Mouse (Mus musculus) midbrain, embryonic 14.5 days (tissue): ENCODE results near the gene Sppl2b. TPM values are rescaled to one million over a fixed set of nuclear protein-coding genes. Genes with fewer than 3 reads are reported as not detected.
"Not testable (repeated sequence)": the region's sequence is repeated elsewhere in the genome, so short reads cannot be mapped to it uniquely, and the experiment has no call there.

Experiments used
- ATAC-seq: fragments of 200-750 bp; cut with Nextera tagmentation; 2 replicates; pipeline ENCODE4 v1.8.0; 2017; ENCODE audit warnings: moderate number of reproducible peaks, moderate library complexity; ENCODE audit not compliant: low FRiP score, low TSS enrichment
- DNase-seq: peaks from one replicate; pipeline ENCODE4 v3.0.0-alpha.2; 2015
- H3K27ac ChIP-seq: fragments of 300-500 bp; sonication (generic); replicated peaks from 2 replicates; pipeline ENCODE4 v1.5.1; 2014; ENCODE audit warnings: mild to moderate bottlenecking, low read depth, low read length, moderate library complexity
- H3K27me3 ChIP-seq: fragments of 300-500 bp; sonication (generic); 2 replicates; pipeline ENCODE4 v1.6.1; 2014; ENCODE audit warnings: low read length, control low read depth, mixed read lengths; ENCODE audit not compliant: control insufficient read depth, insufficient read depth
- H3K36me3 ChIP-seq: fragments of 300-500 bp; sonication (generic); 2 replicates; pipeline ENCODE4 v1.6.1; 2014; ENCODE audit warnings: low read length, control low read depth; ENCODE audit not compliant: control insufficient read depth, insufficient read depth
- H3K4me1 ChIP-seq: fragments of 300-500 bp; sonication (generic); 2 replicates; pipeline ENCODE4 v1.6.1; 2014; ENCODE audit warnings: mild to moderate bottlenecking, antibody characterized with exemption, low read length, control low read depth; ENCODE audit not compliant: control insufficient read depth, insufficient read depth
- H3K4me2 ChIP-seq: fragments of 300-500 bp; sonication (generic); 2 replicates; pipeline ENCODE4 v1.6.1; 2014; ENCODE audit warnings: mild to moderate bottlenecking, low read length, moderate library complexity
- H3K4me3 ChIP-seq: fragments of 300-500 bp; sonication (generic); replicated peaks from 2 replicates; pipeline ENCODE4 v1.5.1; 2014; ENCODE audit warnings: low read depth, low read length
- H3K9ac ChIP-seq: fragments of 300-500 bp; sonication (generic); replicated peaks from 2 replicates; pipeline ENCODE4 v1.6.1; 2014; ENCODE audit warnings: mild to moderate bottlenecking, low read length, moderate library complexity
- H3K9me3 ChIP-seq: fragments of 300-500 bp; sonication (generic); 2 replicates; pipeline ENCODE4 v1.6.1; 2016; ENCODE audit warnings: low read length, control low read depth, mixed read lengths; ENCODE audit not compliant: control insufficient read depth
- WGBS: fragments of 180-500 bp; shearing (Covaris S2); extraction: QIAGEN DNeasy Blood & Tissue Kit; methylation state at CpG from one replicate; pipeline ENCODE4 v1.1.7; 2014; 5-methylcytosine and 5-hydroxymethylcytosine counted together
- polyA plus RNA-seq: library from polyadenylated mRNA; unstranded; fragments of >200 nt; fragmentation: Nextera tagmentation; extraction: Ambion mirVana; gene quantifications from 2 replicates; pipeline ENCODE4 v1.2.1, GENCODE M21; 2014

The Sppl2b gene
- polyA plus RNA-seq, 1 experiment from 2014 or later = 60.5 TPM

- WGBS = 84% methylated on average over 7 of the region's 9 CpGs
- H3K36me3 ChIP-seq = peaks cover 24% of the 10 kb centered on the region
- H3K4me2 ChIP-seq = peak overlapping the region; percentile 92
- H3K4me1 ChIP-seq, ATAC-seq, H3K27me3 ChIP-seq, DNase-seq, H3K9ac ChIP-seq, H3K9me3 ChIP-seq, H3K27ac ChIP-seq: not testable (repeated sequence)
- H3K4me3 ChIP-seq = peak overlapping the region; percentile 74; the same call in 1 of the 2 replicates
Measured at GRCm38 (mm10) chr10:80828587-80828986, 26.5 kb upstream of the Sppl2b start.

DNA sequence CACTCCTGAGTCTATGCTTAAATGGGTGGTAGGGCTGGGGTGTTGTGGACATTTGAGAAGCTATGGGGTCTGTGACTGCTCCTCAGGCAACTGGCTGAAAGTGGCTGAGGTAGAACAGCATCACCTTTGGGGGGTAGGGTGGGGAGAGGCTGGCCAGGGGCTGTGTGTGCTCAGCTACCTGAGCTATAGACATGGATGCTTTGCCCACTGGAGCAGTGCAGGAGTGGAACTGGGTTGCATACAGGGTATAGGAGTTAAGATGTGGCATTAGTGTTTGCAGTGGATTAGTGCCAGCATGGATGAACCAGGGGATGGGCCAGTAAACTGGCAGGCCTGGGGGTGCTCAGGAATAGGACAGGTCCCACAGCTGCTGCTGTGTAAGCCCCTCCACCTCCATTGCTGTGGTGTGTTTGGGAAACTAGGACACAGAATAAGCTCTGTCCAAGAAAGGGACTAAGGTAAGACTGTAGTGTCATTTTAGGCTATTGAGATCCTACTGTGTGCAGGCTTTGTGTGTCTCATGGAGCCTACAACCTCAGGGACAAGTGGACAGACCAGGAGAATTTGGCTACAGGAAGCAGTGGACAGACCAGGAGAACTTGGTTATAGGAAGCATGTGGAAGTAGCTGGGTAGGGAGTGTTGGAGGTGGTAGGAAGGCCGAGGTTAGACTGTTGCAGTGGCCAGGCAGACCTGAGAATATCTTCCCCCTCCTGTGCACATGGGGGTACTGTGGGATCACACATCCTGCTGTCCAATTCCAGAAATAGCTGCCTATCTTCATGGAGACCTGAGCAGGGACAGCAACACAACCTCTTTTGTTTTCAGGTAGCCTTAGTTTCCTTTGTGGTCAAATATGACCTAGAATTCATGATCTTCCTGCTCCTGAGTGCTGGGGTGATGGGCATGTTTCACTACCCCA lies 25.5 kb upstream of the Sppl2b start:
- Histone ChIP-seq H3K27ac (no peak overlapping the region), H3K9me3 (no peaks in the 10 kb centered on the region), H3K36me3 (peaks cover 24% of the 10 kb centered on the region), H3K4me1 (peaks cover 10% of the 10 kb centered on the region), H3K9ac (no peak overlapping the region), H3K4me3 (no peak overlapping the region), H3K27me3 (peaks cover 12% of the 10 kb centered on the region; the same call in 1 of the 2 replicates), H3K4me2 (0 out of 2 replicates have a peak overlapping the region, but pooled peaks have one; percentile 6)
- 68% methylated on average over 1 of the region's 1 CpGs for WGBS
- ATAC-seq = no peak
- no peak for DNase-seq

DNA sequence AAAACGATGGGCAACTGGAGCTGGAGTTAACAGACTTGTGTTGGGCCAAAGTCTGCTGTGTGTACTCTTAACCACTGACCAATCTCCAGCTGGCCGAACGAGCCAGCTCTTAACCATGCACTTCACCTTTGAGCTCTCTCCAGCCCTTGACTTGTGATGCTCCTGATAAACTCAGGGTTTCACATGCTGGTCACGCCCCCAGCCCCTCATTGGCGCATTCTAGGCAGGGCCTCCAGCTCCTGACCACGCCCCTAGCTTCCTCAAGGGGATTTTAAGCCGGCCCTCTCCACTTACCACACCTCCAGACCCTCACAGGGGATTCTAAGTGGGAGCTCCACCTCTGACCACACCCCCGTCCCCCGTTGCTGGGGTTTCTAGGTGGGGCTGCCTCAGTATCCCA lies 23.9 kb upstream of the Sppl2b start:
- 5% methylated on average over 9 of the region's 9 CpGs for WGBS
- no peak overlapping the region for H3K4me2 ChIP-seq
- no peaks in the 10 kb centered on the region for H3K9me3 ChIP-seq
- H3K4me3 ChIP-seq = no peak overlapping the region
- peaks cover 25% of the 10 kb centered on the region for H3K27me3 ChIP-seq
- H3K27ac ChIP-seq = no peak overlapping the region
- ATAC-seq (no peak), DNase-seq (peak; percentile 65)
- H3K4me1 ChIP-seq = peaks cover 10% of the 10 kb centered on the region
- H3K36me3 ChIP-seq = peaks cover 24% of the 10 kb centered on the region
- no peak overlapping the region; the same call in 1 of the 2 replicates for H3K9ac ChIP-seq

- DNase-seq (no peak), ATAC-seq (no peak)
- no peak overlapping the region for H3K4me3 ChIP-seq
- H3K27me3 ChIP-seq = peaks cover 25% of the 10 kb centered on the region
- H3K9me3 ChIP-seq = no peaks in the 10 kb centered on the region
- H3K4me2 ChIP-seq = no peak overlapping the region
- H3K36me3 ChIP-seq = peaks cover 24% of the 10 kb centered on the region
- 34% methylated on average over 7 of the region's 7 CpGs for WGBS
- H3K4me1 ChIP-seq = peaks cover 4% of the 10 kb centered on the region
- no peak overlapping the region for H3K27ac ChIP-seq
- H3K9ac ChIP-seq = no peak overlapping the region
Measured at GRCm38 (mm10) chr10:80832818-80833217, 22.3 kb upstream of the Sppl2b start.

DNA sequence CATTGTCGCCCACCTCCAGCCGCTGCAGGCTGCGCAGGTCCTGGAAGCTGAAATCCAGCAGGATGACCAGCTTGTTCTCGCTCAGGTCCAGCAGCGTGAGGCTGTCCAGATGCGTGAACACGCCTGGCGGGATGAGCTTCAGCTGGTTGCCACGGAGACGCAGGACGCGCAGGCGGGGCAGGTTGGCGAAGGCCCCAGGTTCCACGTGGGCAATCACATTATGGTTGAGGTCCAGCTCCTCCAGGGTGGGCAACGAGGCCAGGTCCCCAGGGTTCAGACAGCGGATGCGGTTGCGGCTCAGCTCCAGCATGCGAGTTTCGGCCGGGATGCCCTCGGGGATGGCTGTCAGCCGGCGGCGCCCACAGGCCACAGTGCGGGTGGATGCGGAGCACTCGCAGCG lies 19.5 kb upstream of the Sppl2b start:
- peaks cover 25% of the 10 kb centered on the region for H3K27me3 ChIP-seq
- peak; percentile 44 for DNase-seq
- H3K27ac ChIP-seq = no peak overlapping the region
- ATAC-seq = no peak
- H3K4me1 ChIP-seq = 0 out of 2 replicates have a peak, but pooled peaks cover 4% of the 10 kb centered on the region
- H3K36me3 ChIP-seq = peaks cover 7% of the 10 kb centered on the region
- 42% methylated on average over 30 of the region's 30 CpGs for WGBS
- peak overlapping the region; percentile 26; the same call in 1 of the 2 replicates for H3K9ac ChIP-seq
- H3K4me3 ChIP-seq = no peak overlapping the region
- H3K9me3 ChIP-seq = no peaks in the 10 kb centered on the region
- H3K4me2 ChIP-seq = peak overlapping the region; percentile 29

DNA sequence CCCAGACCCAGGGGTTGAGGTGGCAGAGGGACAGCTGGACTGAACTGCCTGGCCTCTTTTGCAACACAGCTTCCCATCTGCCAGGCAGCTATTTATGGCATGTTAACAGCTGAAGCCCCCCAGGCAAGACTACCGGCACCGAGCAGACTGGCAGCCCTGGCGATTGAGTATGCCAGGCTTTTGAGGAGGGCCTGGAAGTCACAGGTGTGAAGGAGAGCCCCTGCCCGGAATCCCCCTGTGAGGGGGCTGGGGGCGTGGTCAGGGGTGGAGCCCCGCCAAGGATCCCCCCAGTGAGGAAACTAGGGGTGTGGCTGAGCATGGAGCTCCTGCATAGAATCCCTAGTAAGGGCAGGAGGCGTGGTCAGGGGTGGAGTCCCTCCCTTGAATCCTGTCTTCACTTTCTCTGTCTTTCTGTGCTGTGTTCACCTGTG lies 18.1 kb upstream of the Sppl2b start:
- ATAC-seq (no peak), DNase-seq (no peak)
- H3K4me2 ChIP-seq = no peak overlapping the region
- 52% methylated on average over 7 of the region's 7 CpGs for WGBS
- no peaks in the 10 kb centered on the region for H3K9me3 ChIP-seq
- no peak overlapping the region for H3K4me3 ChIP-seq
- 0 out of 2 replicates have a peak, but pooled peaks cover under 1% of the 10 kb centered on the region for H3K36me3 ChIP-seq
- no peak overlapping the region for H3K27ac ChIP-seq
- H3K27me3 ChIP-seq = peaks cover 25% of the 10 kb centered on the region
- no peak overlapping the region for H3K9ac ChIP-seq
- 0 out of 2 replicates have a peak, but pooled peaks cover 4% of the 10 kb centered on the region for H3K4me1 ChIP-seq

GRCm38 (mm10) chr10:80837827-80838226 lies 17.2 kb upstream of the Sppl2b start:
- no peak for ATAC-seq
- no peak overlapping the region for H3K4me2 ChIP-seq
- H3K36me3 ChIP-seq = no peaks in the 10 kb centered on the region
- no peak overlapping the region for H3K9ac ChIP-seq
- H3K27me3 ChIP-seq = peaks cover 32% of the 10 kb centered on the region
- 6% methylated on average over 2 of the region's 2 CpGs for WGBS
- no peaks in the 10 kb centered on the region for H3K9me3 ChIP-seq
- DNase-seq = no peak
- 0 out of 2 replicates have a peak, but pooled peaks cover 4% of the 10 kb centered on the region for H3K4me1 ChIP-seq
- no peak overlapping the region for H3K4me3 ChIP-seq
- H3K27ac ChIP-seq = no peak overlapping the region

DNA sequence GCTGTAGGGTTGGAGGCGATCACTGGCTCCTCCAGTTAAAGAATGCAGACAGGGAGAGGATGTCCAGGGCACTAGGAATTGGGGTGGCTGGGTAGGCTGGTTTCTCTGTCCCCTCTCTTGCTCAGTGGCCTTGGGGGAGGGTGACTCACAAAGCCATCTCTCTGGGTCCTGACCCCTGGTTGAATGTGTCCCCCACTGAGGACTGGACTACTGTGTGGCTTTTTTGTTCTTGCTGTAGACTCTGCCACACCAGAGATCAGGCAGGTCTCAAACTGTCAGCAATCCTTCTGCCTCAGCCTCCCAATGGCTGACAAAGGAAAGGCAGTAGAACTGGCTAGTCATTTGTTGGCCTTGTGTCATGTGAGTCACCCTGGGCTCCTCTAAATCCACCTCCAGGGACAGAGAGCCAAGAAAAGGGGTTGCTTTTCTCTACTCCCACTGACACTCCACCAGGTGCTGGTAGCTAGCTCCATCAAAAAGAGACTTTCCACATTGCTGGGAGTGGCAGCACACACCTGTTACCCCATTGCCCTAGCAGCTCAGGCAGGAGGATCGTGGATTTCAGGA lies 16.6 kb upstream of the Sppl2b start:
- H3K9me3 ChIP-seq = no peaks in the 10 kb centered on the region
- no peak for ATAC-seq
- no peak overlapping the region for H3K4me3 ChIP-seq
- H3K9ac ChIP-seq = no peak overlapping the region
- H3K4me2 ChIP-seq = no peak overlapping the region
- H3K27ac ChIP-seq = no peak overlapping the region
- H3K4me1 ChIP-seq = 0 out of 2 replicates have a peak, but pooled peaks cover 4% of the 10 kb centered on the region
- no peak for DNase-seq
- peaks cover 37% of the 10 kb centered on the region for H3K27me3 ChIP-seq
- no peaks in the 10 kb centered on the region for H3K36me3 ChIP-seq
- WGBS = 78% methylated on average over 2 of the region's 2 CpGs
